Mouse (Mus musculus) midbrain, postnatal 0 days (tissue): Measurements from ENCODE around the gene Rhof. TPM values are rescaled to one million over a fixed set of nuclear protein-coding genes. Genes with fewer than 3 reads are reported as not detected.

Experiments
- ATAC-seq: fragments of 200-750 bp; cut with Nextera tagmentation; 2 replicates; pipeline ENCODE4 v1.8.0; 2017; ENCODE audit warnings: moderate number of reproducible peaks, mild to moderate bottlenecking, moderate TSS enrichment, moderate library complexity; ENCODE audit not compliant: low FRiP score
- DNase-seq: peaks from one replicate; pipeline ENCODE4 v3.0.0-alpha.2; 2015; ENCODE audit warnings: low spot score
- H3K27ac ChIP-seq: fragments of 300-500 bp; sonication (generic); 2 replicates; pipeline ENCODE4 v1.5.1; 2014; ENCODE audit warnings: low read depth, mild to moderate bottlenecking, low read length, mixed read lengths
- H3K27me3 ChIP-seq: fragments of 300-500 bp; sonication (generic); 2 replicates; pipeline ENCODE4 v1.6.1; 2014; ENCODE audit warnings: low read length, control low read depth, mixed read lengths; ENCODE audit not compliant: insufficient read depth
- H3K36me3 ChIP-seq: fragments of 300-500 bp; sonication (generic); 2 replicates; pipeline ENCODE4 v1.6.1; 2014; ENCODE audit warnings: low read length, control low read depth, mixed read lengths; ENCODE audit not compliant: insufficient read depth
- H3K4me1 ChIP-seq: fragments of 300-500 bp; sonication (generic); 2 replicates; pipeline ENCODE4 v1.6.1; 2014; ENCODE audit warnings: mild to moderate bottlenecking, control low read depth, antibody characterized with exemption, low read length, mixed read lengths; ENCODE audit not compliant: insufficient read depth
- H3K4me2 ChIP-seq: fragments of 300-500 bp; sonication (generic); 2 replicates; pipeline ENCODE4 v1.6.1; 2014; ENCODE audit warnings: low read depth, mild to moderate bottlenecking, low read length, mixed read lengths; ENCODE audit not compliant: poor library complexity, severe bottlenecking
- H3K4me3 ChIP-seq: fragments of 300-500 bp; sonication (generic); 2 replicates; pipeline ENCODE4 v1.5.1; 2014; ENCODE audit warnings: low read depth, mild to moderate bottlenecking, low read length, moderate library complexity
- H3K9ac ChIP-seq: fragments of 300-500 bp; sonication (generic); replicated peaks from 2 replicates; pipeline ENCODE4 v1.6.1; 2014; ENCODE audit warnings: mild to moderate bottlenecking, low read length, moderate library complexity, mixed read lengths; ENCODE audit not compliant: poor library complexity, severe bottlenecking
- H3K9me3 ChIP-seq: fragments of 300-500 bp; sonication (generic); 2 replicates; pipeline ENCODE4 v1.6.1; 2016; ENCODE audit warnings: low read length, control low read depth
- CTCF ChIP-seq: IDR thresholded peaks from 2 replicates; pipeline ENCODE4 v1.5.1; 2016; ENCODE audit warnings: antibody characterized with exemption, mild to moderate bottlenecking
- WGBS: fragments of 180-500 bp; shearing (Covaris S2); extraction: QIAGEN DNeasy Blood & Tissue Kit; methylation state at CpG from one replicate; pipeline ENCODE4 v1.1.7; 2014; 5-methylcytosine and 5-hydroxymethylcytosine counted together
- polyA plus RNA-seq: library from polyadenylated mRNA; unstranded; fragments of >200 nt; fragmentation: Nextera tagmentation; extraction: Ambion mirVana; gene quantifications from 2 replicates; pipeline ENCODE4 v1.2.1, GENCODE M21; 2015
- total RNA-seq: library from RNA; depleted of rRNA; stranded (reverse); fragments of >200 nt; gene quantifications from 2 replicates; pipeline ENCODE4 v1.2.3, GENCODE M21; 2014

The Rhof gene
- total and polyA plus RNA-seq, 2 experiments from 2014 or later: 41.7 to 47.8 TPM

DNA sequence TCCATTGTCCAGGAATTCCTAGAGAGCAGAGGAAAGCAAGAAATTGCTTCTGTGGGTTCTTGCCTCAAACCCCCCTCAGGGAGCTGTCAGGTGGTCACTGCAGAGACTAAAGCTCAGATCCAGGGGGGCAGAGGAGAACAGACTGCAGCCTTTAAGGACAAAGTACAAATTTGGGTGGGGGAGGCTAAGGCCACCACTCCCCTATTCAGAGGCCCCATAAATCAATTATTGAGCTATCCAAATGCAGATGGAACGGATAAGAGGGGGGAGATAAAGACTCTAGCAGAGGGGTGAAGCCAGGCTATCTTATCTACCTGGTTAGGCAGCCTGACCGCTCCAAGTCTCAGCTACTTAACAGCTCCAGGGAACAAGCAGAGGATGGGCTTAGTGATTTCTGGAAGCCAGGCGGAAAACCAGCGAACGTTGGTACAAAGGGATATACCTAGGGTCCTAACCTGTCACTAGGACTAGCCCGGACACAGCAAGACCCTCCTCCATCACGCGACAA lies 2.4 kb upstream of the Rhof start:
- Histone ChIP-seq H3K9me3 (no peaks in the 10 kb centered on the region), H3K4me2 (peak overlapping the region; percentile 99), H3K36me3 (no peaks in the 10 kb centered on the region), H3K4me3 (peak overlapping the region; percentile 91; the same call in 1 of the 2 replicates), H3K27me3 (no peaks in the 10 kb centered on the region), H3K27ac (peak overlapping the region; percentile 99), H3K4me1 (peaks cover 23% of the 10 kb centered on the region), H3K9ac (peak overlapping the region; percentile 97)
- TF ChIP-seq CTCF: no peak
- ATAC-seq (no peak), DNase-seq (no peak)
- WGBS: 20% methylated on average over 8 of the region's 8 CpGs

GRCm38 (mm10) chr5:123134186-123134874 lies 1.8 kb upstream of the Rhof start:
- no peaks in the 10 kb centered on the region for H3K36me3 ChIP-seq
- peak overlapping the region; percentile 91; the same call in 1 of the 2 replicates for H3K4me3 ChIP-seq
- peaks cover 23% of the 10 kb centered on the region for H3K4me1 ChIP-seq
- WGBS: 18% methylated on average over 13 of the region's 13 CpGs
- H3K9ac ChIP-seq: peak overlapping the region; percentile 97; the same call in 1 of the 2 replicates
- TF ChIP-seq CTCF: no peak
- DNase-seq (peak; percentile 31), ATAC-seq (no peak)
- peak overlapping the region; percentile 99 for H3K27ac ChIP-seq
- peak overlapping the region; percentile 99 for H3K4me2 ChIP-seq
- H3K27me3 ChIP-seq: no peaks in the 10 kb centered on the region
- H3K9me3 ChIP-seq: no peaks in the 10 kb centered on the region

DNA sequence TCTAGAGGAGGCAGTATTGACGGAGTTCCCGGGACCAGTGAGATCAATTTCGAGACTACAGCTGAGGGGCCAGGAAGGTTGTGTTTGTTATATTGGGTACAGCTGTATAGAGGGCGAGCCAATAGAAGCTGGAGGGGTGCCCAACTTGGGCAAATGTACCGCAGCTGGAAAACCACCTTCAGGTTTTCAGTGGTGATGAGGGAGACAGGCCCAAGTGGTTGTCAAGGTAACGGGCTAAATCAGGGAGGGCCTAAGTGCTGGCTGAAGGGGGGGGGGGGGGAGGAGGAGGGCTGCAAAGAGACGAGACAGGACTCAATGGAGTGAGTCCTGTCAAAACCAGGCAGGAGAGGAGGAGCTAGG lies 1.3 kb upstream of the Rhof start:
- peak; percentile 38 for DNase-seq
- H3K27ac ChIP-seq: peak overlapping the region; percentile 99
- no peak for ATAC-seq
- H3K4me2 ChIP-seq: peak overlapping the region; percentile 99; the same call in 1 of the 2 replicates
- H3K9me3 ChIP-seq: no peaks in the 10 kb centered on the region
- TF ChIP-seq CTCF: no peak
- no peak overlapping the region for H3K4me3 ChIP-seq
- WGBS: 13% methylated on average over 7 of the region's 7 CpGs
- H3K36me3 ChIP-seq: no peaks in the 10 kb centered on the region
- H3K9ac ChIP-seq: no peak overlapping the region
- peaks cover 23% of the 10 kb centered on the region for H3K4me1 ChIP-seq
- H3K27me3 ChIP-seq: no peaks in the 10 kb centered on the region

GRCm38 (mm10) chr5:123133083-123133783 lies 741 bp upstream of the Rhof start:
- H3K9ac ChIP-seq: 0 out of 2 replicates have a peak overlapping the region, but pooled peaks have one; percentile 78
- H3K36me3 ChIP-seq: no peaks in the 10 kb centered on the region
- H3K27me3 ChIP-seq: no peaks in the 10 kb centered on the region
- H3K4me2 ChIP-seq: peak overlapping the region; percentile 99
- TF ChIP-seq CTCF: peak; percentile 99
- peak overlapping the region; percentile 52 for H3K4me3 ChIP-seq
- H3K4me1 ChIP-seq: peaks cover 23% of the 10 kb centered on the region
- ATAC-seq (peak; percentile 22; the same call in 1 of the 2 replicates), DNase-seq (peak; percentile 73)
- no peaks in the 10 kb centered on the region for H3K9me3 ChIP-seq
- whole genome bisulfite sequencing: 15% methylated on average over 18 of the region's 18 CpGs
- H3K27ac ChIP-seq: peak overlapping the region; percentile 99

DNA sequence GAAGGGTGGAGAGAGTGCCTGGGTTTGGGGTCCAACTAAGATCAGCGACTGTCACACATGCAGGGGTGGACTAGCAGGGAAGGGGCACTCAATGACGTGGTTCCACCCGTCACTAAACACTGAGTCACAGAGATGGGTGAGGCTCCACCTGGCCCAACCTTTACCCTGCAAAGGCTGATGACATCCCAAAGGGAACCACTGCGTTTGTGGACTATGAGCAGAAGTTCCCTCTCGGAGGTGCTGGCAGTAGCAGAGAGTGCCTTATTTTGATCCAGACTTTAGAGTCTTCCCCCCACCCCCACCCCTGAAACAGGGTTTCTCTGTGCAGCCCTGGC lies 1.7 kb downstream of the Rhof start:
- DNase-seq (no peak), ATAC-seq (no peak)
- H3K27ac ChIP-seq: no peak overlapping the region
- 88% methylated on average over 5 of the region's 5 CpGs for WGBS
- H3K9ac ChIP-seq: 0 out of 2 replicates have a peak overlapping the region, but pooled peaks have one; percentile 19
- peaks cover 14% of the 10 kb centered on the region; the same call in 1 of the 2 replicates for H3K4me1 ChIP-seq
- no peaks in the 10 kb centered on the region for H3K36me3 ChIP-seq
- no peak overlapping the region for H3K4me3 ChIP-seq
- no peaks in the 10 kb centered on the region for H3K9me3 ChIP-seq
- no peaks in the 10 kb centered on the region for H3K27me3 ChIP-seq
- TF ChIP-seq CTCF: no peak
- H3K4me2 ChIP-seq: no peak overlapping the region
